Mouse (Mus musculus) CD4-positive, CD25-positive, alpha-beta regulatory T cell, adult 2 months (primary cell): ENCODE results near the gene Jmjd8.
"Not testable (repeated sequence)": the region's sequence is repeated elsewhere in the genome, so short reads cannot be mapped to it uniquely, and the experiment has no call there.

Source experiments
- DNase-seq: peaks from one replicate; pipeline ENCODE4 v3.0.0-alpha.2; 2012; ENCODE audit warnings: low read depth, low spot score

The Jmjd8 gene

DNA sequence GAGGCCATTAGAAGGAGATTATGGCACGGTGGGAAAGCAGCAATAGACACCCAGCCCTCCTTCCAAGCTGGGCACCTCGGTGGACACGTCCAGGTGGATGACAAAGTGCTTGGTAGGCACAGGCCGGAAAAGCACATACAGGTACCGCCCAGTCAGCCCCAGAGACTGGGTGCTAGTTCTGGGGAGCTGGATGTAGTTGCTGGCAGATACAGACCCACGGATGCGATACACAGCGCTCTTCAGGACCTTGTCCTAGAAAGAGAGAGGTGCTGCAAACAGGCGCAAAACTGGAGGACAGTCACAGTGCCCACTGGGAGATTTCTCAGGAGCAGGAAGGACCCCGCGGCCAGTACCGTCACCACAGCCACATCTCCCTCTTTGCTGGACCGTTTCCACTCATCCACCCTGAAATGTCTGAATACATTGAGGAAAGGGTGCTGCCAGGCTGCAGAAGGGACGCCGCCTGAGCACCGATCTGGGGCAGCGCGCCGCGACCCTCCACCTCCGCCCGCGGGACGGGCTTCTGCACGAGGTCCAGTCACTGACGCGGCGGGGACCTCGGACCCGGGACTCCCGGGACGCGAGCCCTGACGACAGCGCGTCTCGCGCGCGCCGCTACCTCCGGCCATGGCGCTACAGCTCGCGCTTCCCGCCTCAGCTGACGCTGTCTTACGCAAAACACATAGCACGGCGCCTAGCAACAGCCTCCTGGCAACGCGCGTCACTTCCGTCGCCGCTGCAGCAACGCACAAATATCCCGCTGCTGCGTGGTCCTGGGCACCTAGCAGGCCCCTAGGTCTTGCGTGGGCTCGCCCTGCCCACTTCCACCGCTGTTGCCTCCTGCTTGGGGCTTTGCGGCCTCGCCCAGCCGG is 32.4 kb downstream of the Jmjd8 start, which contains the start of gene Wdr90:
Wdr90 (minus strand) TSS at position 670 of the 872 bp plus-strand sequence.
- peak; percentile 97 for DNase-seq

DNA sequence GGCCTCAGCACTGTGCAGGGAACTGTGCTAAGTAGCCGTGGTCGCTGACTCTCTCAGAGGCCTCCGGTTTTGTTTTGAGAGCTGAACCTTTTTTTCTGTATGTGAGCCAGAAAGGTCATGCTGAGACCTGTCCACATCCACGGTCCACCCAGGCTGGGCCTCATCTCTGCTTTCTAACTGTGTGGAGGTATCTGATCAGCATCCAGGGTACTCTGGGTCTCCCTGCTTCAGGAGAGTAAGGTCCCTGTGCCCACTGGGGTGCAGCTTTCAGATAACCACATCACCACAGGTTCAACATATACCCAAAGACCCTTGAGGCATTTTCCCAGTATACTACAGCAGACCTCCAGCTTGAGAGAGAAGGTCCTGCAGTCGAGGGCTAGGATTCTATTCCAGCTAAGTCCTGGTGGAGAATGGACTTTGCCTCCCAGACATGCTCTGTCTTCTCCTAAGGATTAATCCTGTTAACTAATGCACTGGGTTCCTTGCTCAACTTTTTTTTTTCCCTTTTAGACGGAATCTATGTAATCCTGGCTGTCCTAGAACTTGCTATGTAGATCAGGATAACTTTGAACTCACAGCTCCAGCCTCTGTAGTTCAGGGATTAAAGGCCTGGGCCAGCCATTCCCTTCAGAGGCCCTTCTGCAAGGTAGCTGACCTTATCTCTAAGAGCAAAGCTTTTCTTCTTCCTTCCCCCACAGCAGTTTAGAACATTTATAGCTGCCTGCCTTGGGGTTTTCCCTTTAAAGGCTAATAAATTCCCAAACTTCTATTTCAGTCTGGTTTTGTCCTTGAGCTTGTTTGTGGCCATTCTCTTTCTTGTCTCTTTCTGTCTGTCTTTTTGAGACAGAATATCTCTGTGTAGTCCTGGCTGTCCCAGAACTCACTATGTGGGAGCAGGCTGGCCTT is 33.3 kb downstream of the Jmjd8 start:
- DNase-seq = no peak

DNA sequence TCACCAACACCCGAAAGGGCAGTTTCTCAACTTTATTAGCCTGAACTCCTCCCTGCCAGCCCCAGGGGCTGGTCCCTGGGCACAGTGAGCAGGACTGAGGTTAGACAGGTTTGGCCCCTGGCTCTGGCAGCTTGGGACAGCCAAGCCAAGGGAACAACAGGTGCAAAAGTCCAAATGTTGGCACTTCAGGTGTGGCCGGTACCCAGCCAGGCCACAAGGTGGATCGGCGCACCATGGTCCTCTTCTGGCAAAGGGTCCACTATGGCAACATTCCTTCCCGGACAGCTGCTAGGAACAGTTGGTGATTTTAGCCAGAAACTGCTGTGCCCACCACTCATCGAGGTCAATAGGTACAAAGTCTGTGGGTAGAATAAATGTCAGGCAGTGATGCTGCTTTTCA is 35.0 kb downstream of the Jmjd8 start:
- no peak for DNase-seq

DNA sequence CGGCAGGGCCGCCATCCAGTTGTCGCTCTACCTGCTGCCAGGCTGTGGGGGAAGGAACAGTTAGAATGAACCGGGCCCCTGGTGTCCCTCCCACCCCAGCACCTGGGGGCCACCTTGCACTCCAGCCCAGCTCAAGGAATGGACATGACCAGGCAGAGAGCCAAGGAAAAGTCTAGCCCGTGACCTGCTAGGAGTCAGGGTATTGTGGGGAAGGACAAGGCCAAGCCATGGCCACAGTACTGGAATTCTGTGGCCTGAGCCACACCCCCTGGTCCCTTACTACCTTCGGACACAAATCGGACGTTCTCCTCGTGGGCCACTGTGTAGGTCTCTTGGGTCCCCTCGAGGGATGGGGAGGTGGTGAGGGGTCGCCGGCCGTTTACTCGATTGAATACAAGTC is 35.6 kb downstream of the Jmjd8 start:
- DNase-seq = no peak

DNA sequence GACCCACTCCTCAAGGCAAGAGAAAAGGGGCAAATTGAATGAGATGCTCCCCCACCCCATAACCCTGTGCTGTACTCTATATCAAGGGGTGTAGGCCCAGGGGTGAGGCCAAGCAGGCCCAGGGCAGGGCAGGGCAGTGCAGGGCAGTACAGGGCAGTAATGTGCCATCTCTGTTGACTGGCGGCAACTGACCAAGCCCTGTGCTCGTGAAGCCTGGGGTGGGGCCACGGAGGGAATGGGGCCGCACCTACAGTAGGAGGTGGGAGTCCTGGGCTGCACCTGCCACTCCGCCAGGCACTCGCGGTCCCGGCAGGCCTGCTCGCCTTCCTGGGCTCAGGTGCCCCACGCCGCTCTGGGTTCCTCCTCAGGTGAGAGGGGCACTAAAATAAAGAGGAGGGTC is 36.6 kb downstream of the Jmjd8 start:
- DNase-seq = no peak

DNA sequence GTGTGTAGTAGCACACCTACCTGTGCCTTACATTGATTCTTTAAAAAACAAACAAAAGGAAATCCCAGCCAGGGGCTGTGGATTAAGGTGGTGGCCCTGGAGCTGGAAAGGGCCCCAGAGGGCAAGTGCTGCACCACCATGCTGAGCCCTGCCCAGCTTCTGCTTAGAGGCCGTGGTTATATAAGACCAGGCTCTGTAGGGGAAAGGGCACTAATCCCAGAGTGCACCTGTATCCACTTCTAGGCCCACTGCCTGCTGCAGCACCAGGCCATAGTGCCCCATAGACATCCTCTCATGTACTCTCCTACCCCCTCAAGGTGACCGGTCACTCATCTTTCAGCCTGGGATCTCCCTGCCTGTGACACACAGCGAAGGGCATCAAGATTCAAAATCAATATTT is 37.5 kb downstream of the Jmjd8 start:
- DNase-seq = no peak

DNA sequence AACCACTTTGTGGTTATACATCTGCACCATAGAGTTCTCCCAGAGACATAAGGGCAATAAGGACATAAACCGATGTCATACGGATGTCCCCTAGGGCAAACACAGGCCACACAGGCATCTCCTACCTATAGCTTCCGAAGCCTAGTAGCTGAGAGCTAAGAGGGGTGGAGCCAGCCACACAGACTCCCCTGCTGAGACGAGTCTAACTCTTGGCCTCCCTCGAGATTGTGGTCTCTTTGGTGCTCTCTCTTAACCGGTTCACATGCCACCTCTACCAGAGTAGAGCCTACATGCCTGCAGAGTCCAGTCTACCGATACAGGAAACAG is 38.8 kb downstream of the Jmjd8 start:
- peak; percentile 46 for DNase-seq

DNA sequence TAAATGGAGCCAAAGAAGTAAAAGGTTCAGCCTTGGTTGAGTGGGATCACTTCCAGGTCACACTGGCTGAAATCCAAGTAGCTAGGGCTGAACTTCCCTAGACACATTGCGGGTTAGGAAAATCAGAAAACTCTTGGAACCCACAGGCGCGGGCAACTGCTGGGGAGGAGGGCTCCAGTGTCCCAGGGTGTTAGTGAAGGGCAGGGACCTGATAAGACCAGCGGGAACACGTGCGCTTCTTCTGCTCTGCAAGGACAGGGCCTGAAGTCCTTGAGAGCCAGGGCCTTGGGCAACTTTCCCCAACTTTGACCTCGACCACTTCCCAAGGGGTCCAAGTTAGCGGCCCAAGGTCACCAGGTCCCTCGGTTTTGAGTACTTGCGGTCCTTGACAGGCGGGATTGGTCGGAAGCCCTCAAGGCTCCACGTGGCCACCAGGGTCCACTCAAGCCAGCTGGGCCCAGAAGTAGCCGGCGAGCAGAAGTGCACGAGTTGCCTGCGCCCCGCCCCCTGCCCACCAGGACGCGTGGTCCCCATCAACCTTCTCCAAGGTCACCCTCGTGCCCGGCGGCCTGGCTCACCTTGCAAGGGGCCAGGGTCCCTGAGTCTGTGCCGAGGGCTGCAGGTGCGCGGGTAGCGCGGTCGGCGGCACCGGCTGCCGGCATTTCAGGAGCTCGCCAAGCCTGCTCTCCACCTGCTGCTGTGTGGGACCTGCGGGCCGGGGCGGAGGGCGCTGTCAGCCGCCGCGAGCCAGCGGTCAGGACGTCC is 39.4 kb downstream of the Jmjd8 start:
- DNase-seq = no peak

DNA sequence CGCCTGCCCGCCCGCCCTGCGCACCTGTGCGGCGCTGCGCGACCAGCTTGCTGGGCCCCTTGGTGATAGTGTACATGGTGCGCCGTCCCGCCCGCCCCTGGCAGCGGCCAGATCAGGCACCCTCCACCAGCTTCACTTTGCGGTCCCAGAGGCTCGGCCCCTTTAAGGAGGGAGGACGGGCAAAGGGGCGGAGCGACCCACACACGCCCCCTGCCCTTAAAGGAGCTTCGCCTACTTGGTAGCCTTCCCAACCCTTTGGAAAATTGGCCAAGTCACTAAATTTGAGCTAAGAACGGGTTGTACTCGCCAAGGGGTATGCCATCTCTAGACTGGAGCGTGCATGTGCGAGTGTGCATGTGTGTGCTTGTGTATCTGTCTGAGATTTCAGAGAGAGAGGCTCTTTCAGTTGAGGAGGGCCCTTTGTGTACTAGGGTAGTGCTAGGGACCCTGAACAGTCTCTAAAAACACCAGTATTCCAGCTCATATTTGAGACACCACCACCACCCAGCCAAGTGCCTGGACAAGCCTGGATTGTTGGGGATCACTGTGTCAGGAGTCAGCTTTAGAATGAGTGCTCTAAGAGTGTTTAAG is 40.0 kb downstream of the Jmjd8 start, which contains the start of gene Mcrip2:
Mcrip2 (minus strand) TSS at position 164 of the 591 bp plus-strand sequence.
- peak; percentile 74 for DNase-seq

DNA sequence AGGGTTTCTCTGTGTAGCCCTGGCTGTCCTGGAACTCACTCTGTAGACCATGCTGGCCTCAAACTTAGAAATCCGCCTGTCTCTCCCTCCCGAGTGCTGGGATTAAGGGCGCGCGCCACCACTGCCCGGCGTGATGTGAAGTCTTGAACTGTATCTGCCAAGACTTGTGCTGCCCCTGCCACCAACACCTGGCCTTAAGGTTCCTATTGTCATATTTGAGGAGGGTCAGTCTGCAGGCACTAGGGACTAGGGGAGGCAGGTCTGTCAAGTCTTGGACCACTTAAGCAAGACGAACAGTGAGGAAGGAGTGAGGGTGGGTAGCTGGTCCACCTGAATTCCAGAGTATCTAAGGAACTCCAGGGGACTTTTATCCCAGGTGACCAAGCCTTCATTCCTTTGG is 40.8 kb downstream of the Jmjd8 start:
- no peak for DNase-seq

DNA sequence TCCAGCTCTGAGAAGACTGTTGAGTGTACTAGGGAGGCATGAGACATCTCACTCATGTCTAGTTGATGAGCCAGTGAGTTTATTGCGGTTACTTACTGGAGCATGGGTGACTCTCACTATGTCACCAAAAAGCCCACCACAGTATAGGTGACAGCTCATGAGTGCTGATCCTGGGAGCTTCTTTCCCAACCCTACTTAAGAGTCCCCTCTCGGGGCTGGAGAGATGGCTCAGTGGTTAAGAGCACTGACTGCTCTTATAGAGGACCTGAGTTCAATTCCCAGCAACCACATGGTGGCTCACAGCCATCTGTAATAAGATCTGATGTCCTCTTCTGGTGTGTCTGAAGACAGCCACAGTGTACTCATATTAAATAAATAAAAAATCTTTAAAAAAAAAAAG is 41.3 kb downstream of the Jmjd8 start:
- DNase-seq = no peak

DNA sequence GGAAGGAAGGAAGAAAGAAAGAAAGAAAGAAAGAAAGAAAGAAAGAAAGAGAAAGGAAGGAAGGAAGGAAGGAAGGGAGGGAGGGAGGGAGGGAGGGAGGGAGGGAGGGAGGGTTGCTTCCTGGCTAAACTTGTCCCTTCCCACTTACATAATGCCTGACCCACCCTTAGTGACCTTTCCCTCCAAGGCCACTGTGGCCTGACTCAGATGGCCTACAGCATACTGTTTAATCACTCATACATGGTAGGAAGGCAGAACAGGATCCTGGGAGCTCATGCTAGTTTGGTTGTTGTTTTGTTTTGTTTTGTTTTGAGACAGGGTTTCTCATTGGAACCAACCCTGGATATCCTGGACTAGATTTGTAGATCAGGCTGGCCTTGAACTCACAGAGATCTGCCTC is 42.9 kb downstream of the Jmjd8 start:
- DNase-seq = not testable (repeated sequence)

DNA sequence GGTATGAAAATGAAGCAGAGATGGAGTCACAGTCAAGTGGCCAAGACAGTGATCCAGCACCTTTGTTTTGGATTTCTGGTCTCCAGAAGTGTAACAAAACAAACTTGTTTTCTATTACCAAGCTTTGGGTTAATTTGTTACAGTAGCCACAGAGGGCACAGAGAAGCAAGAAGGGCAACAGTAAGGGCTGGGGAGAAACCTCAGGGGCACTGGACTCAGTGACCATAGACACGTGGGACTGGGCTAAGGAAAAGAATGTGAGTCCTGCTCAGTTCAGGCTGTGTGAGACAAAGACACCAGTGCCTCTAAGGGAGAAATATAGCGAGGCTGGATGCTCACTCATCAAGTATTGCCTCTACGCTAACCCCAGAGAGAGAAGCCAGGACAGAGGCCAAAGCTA is 44.0 kb downstream of the Jmjd8 start:
- no peak for DNase-seq

DNA sequence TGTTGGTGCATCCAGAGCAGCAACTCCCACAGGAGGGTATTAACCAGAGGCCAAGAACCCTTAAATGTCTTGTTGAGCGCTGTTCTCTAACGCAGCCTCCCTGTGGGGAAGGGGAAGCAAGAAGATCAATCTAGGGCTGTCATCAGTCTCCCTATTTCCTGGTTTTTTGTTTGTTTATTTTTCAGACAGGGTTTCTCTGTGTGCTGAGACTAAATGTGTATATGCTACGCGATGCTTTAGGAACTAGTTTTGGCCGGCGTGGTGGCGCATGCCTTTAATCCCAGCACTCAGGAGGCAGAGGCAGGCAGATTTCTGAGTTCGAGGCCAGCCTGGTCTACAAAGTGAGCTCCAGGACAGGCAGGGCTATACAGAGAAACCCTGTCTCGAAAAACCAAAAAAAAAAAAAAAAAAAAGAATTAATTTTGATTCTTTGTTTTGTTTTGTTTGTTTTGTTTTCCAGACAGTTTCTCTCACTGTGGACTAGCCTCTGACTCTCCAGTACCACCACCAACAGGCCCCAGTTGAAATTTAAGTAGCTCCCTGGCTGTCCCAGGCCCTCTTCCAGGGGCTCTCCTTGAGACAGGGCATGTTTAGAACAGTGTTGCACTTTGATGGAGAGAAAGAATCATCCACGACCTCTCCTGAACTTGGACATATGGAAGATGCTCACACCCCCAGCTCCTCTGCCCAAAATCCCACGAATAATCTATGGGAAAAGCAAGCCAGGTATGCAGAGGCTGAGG is 44.9 kb downstream of the Jmjd8 start:
- no peak for DNase-seq

DNA sequence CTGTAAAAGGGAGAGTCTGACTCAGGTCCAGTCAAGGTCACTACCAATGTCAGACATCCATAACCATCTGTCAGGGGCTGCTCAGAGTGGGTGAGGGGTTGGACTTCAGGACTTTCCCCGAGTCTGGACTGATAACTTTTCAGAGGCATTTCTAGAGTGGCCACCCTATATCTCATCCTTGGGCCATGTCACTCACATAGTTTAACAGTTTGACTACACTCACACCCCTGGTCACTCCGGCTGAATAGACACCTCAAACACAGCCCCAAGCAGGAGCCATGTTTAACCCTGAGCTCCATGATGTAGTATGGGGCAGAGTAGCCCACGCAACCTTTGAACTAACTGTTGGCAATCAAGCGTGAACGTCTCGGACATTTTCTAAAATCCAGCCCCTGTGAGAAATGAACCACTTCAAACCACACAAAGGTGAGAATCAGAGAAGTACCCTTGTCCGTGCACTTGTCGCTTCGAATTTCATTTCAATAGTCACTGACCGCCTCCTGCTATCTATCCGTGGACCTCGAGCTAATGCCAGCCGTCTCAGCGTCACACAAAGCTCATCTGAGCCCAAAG is 45.6 kb downstream of the Jmjd8 start:
- no peak for DNase-seq

DNA sequence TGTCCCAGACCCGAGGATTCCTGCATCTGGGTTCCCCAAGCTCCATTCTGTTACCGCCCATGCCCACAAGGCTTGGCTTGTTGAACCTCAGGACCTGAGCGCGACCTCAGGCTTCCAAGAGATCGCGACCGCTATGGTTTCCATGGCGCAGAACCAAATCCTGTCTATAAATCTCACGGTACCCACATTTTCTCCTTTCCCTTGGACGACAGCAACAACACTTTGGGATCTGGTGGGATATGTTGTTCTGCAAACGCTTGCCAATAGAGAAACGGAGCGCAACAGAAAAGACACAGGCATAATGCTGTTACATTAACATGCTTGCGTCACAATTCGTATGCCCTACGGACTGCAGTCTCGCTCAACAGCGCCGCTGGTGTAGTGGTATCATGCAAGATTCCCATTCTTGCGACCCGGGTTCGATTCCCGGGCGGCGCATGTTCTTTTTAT is 46.1 kb downstream of the Jmjd8 start, which contains the start of gene Mettl26:
Mettl26 (plus strand) TSS at position 354 of the 450 bp plus-strand sequence.
- DNase-seq = peak; percentile 96

DNA sequence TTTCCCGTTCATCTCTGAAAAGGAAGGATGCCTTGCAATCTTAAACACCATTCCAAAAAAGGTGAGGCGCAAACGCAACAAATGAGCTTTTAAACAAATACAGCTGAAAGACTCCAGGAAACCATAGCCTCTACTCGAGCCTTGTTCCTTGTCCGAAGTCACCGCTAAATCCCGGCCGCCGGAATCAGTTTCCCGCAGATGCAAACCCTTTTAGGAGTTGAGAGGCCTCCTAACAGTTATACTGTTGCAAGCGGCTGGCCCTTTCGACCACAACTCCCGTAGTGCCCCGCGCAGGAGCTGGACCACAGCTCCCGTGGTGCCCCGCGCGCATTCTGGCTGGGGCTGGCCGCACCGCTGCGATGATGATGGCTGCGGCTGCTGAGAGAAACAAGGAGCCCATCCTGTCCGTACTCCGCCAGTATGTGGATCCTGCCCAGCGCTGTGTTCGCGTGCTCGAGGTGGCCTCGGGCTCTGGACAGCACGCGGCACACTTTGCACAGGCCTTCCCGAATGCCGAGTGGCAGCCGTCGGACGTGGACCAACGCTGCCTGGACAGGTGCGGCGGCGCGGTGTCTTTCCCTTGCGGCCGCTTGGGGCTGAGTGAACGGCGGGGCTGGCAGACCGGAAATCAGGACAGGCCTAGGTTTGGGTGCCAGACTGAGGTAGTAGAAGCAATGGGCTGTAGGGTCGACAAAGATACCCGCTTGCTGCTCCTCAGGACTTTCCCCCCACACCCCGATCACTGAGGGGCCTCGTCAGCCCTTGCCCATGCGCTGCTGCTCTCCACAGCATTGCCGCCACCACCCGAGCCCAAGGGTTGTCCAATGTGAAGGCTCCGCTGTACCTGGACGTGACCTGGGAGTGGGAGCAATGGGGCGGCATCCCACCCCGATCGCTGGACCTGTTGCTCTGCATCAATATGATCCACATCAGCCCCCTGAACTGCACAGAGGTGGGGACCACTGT is 46.8 kb downstream of the Jmjd8 start:
- DNase-seq = peak; percentile 86

DNA sequence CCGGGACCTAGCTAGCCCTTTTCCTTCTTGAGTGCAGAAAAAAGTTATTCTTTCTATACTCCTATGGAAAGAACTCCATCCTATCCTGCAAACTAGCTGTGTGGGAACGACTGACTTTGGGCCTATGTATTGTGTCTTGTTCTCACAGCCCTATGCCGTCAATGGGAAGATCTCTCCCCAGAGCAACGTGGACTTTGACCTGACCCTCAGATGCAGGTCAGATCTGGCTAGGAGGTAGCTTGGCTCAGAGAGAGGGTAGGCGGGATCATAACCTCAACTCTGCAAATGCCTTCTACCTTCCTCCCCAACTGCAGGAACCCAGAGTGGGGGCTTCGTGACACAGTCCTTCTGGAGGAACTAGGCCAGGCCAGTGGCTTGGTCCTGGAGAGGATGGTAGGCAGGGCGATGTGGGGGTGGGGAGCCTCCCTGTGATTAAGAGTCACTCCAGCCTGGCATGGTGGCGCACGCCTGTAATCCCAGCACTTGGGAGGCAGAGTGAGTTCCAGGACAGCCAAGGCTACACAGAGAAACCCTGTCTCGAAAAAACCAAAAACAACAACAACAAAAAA is 47.8 kb downstream of the Jmjd8 start:
- no peak for DNase-seq

DNA sequence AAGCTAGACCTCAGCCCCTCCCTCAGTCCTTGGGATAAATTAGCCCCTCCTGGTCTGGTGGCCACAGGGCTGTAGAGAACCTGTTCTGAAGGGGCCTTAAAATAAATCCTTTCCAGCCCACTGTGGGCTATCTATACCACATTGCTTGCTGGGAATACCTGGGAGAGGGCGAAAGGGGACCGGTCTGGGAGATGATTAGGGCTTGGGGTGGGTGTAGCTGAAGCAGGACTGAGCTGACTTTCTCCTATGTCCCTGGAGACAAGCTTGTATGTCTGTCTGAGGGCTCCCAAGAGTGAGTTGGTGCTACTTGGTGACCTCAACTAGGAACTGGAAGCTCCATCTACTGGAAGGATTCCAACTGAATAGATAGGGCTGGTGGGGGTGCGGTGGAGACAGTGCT is 48.4 kb downstream of the Jmjd8 start:
- DNase-seq = no peak
